Mouse (Mus musculus) C2C12 (cell line): ENCODE data around the gene Myo5a.

ENCODE experiments used
- CTCF ChIP-seq: IDR thresholded peaks from one replicate; pipeline ENCODE4 v1.5.1; 2011; ENCODE audit not compliant: control insufficient read depth, insufficient read depth, insufficient read length
- USF1 ChIP-seq: IDR thresholded peaks from one replicate; pipeline ENCODE4 v1.6.1; 2011; ENCODE audit warnings: low read depth, mild to moderate bottlenecking, control low read depth, moderate library complexity

- TF ChIP-seq CTCF (no peak), USF1 (peak; percentile 3)
Observed at GRCm38 (mm10) chr9:75124201-75124721, 53.4 kb downstream of the Myo5a start.
